ENCODE assay signal across 8 mouse cellular contexts in the genomic region with DNA sequence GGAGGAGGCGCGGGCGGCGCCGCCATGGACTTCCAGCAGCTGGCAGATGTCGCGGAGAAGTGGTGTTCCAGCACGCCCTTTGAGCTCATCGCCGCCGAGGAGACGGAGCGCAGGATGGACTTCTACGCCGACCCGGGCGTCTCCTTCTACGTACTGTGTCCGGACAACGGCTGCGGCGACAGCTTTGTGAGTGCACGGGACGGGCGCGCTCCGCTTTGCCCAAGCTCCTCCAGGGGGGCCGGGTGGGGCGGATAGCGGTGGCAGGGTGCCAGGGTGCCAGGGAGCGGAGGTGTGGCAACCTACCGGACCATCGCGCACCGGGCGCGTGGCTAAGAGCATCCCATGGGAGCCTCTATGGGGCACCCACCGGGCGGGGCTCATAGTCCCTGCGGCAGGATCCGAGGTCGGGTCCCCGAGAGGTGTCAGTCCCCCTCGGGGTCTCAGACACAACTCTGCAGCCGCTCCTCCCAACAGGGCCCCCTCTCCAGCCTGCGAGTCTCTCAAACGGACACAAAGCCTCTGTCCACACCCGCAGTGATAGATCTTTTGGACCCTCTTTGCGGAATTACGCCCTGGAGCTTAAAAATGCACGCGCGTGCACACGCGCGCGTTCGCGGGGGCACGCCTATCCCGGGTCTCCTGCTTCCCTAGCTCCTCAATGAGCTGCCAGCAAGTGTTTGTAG. TPM values are rescaled to one million over a fixed set of nuclear protein-coding genes. Genes with fewer than 3 reads are reported as not detected.
A peak's percentile ranks its signal among the peaks of the same experiment; 100 is the strongest.
DNase-seq lines count a peak whose midpoint lies in the region; ATAC-seq and TF ChIP-seq lines count a peak whose summit lies in the region.

No protein-coding gene starts in this region.

- no peak for TF ChIP-seq EP300 in CH12.LX (IDR thresholded peaks at IDR 0.05; ENCODE audit: low read length)

- H3K4me3 ChIP-seq in heart, embryonic 15.5 days = peak overlapping the region; percentile 94
- H3K4me3 ChIP-seq in CH12.LX (replicated peaks in 1 of 3; ENCODE audit: low read depth in 2 of 3, low read length in 2 of 3, poor library complexity in 1 of 3) = peak overlapping the region; percentile 50 to 89 (median 70)
- peak overlapping the region; percentile 93 for H3K4me3 ChIP-seq in cortical plate, adult 2 months (ENCODE audit: insufficient read depth, low read length)
- peak overlapping the region; percentile 90 for H3K4me3 ChIP-seq in hindbrain, embryonic 15.5 days
- peak overlapping the region; percentile 94 for H3K4me3 ChIP-seq in midbrain, embryonic 13.5 days (replicated peaks)

- in situ Hi-C loops in CH12.LX (cut with MboI; ENCODE audit: low pct_ligation_motif_present, low pct_unique_long_range_greater_than_20kb, low sequenced_read_pairs) = no loop called here

- under 1% methylated on average over 59 of the region's 61 CpGs for WGBS in heart, embryonic 15.5 days
- WGBS in hindbrain, embryonic 15.5 days = under 1% methylated on average over 61 of the region's 61 CpGs
- under 1% methylated on average over 61 of the region's 61 CpGs for WGBS in midbrain, embryonic 13.5 days

- H3K4me2 ChIP-seq in heart, embryonic 15.5 days = peak overlapping the region; percentile 100
- H3K4me2 ChIP-seq in CH12.LX (ENCODE audit: insufficient read depth, low read depth, poor library complexity, severe bottlenecking) = peak overlapping the region; percentile 91
- H3K4me2 ChIP-seq in hindbrain, embryonic 15.5 days = peak overlapping the region; percentile 77
- peak overlapping the region; percentile 73 for H3K4me2 ChIP-seq in midbrain, embryonic 13.5 days (replicated peaks)

- no peak for TF ChIP-seq RAD21 in CH12.LX (IDR thresholded peaks at IDR 0.05; ENCODE audit: low read depth, low read length)

- peaks cover 25% of the 10 kb centered on the region for H3K27me3 ChIP-seq in heart, embryonic 15.5 days
- peaks cover 53% of the 10 kb centered on the region for H3K27me3 ChIP-seq in CH12.LX (replicated peaks)
- H3K27me3 ChIP-seq in hindbrain, embryonic 15.5 days = no peaks in the 10 kb centered on the region
- peaks cover 8% of the 10 kb centered on the region; the same call in 1 of the 2 replicates for H3K27me3 ChIP-seq in midbrain, embryonic 13.5 days

- H3K27ac ChIP-seq in heart, embryonic 15.5 days = peak overlapping the region; percentile 62
- H3K27ac ChIP-seq in CH12.LX (ENCODE audit: insufficient read depth, low read depth) = no peak overlapping the region
- peak overlapping the region; percentile 68; the same call in 1 of the 2 replicates for H3K27ac ChIP-seq in cortical plate, adult 2 months (ENCODE audit: insufficient read depth, low read length)
- H3K27ac ChIP-seq in hindbrain, embryonic 15.5 days (replicated peaks) = peak overlapping the region; percentile 71
- H3K27ac ChIP-seq in midbrain, embryonic 13.5 days = peak overlapping the region; percentile 80

- H3K36me3 ChIP-seq in heart, embryonic 15.5 days = no peaks in the 10 kb centered on the region
- no peaks in the 10 kb centered on the region for H3K36me3 ChIP-seq in CH12.LX (replicated peaks in 1 of 2; ENCODE audit: control insufficient read depth in 1 of 2, insufficient read depth in 1 of 2, low read length in 1 of 2)
- no peaks in the 10 kb centered on the region for H3K36me3 ChIP-seq in hindbrain, embryonic 15.5 days
- 0 out of 2 replicates have a peak, but pooled peaks cover 2% of the 10 kb centered on the region for H3K36me3 ChIP-seq in midbrain, embryonic 13.5 days

- DNase-seq in heart, postnatal 36 days = no peak
- no peak for DNase-seq in CH12.LX (ENCODE audit: extremely low read depth)
- no peak for DNase-seq in urinary bladder, adult 2 months (ENCODE audit: low spot score)
- DNase-seq in B cell, adult 2 months = no peak

- peaks cover 22% of the 10 kb centered on the region for H3K4me1 ChIP-seq in heart, embryonic 15.5 days (replicated peaks)
- H3K4me1 ChIP-seq in CH12.LX (ENCODE audit: control insufficient read depth in 1 of 2, insufficient read depth in 2 of 2) = peaks cover 4 to 12% of the 10 kb centered on the region in 2 experiments
- no peaks in the 10 kb centered on the region for H3K4me1 ChIP-seq in cortical plate, adult 2 months (ENCODE audit: control insufficient read depth, insufficient read depth, low read length)
- H3K4me1 ChIP-seq in hindbrain, embryonic 15.5 days (replicated peaks) = peaks cover 26% of the 10 kb centered on the region
- peaks cover 35% of the 10 kb centered on the region for H3K4me1 ChIP-seq in midbrain, embryonic 13.5 days (replicated peaks)

- peak; percentile 54; the same call in 1 of the 2 replicates for ATAC-seq in heart, embryonic 15.5 days (replicated peaks; ENCODE audit: insufficient number of reproducible peaks, insufficient read depth, low FRiP score, low read depth)
- no peak; the same call in none of the 2 replicates for ATAC-seq in hindbrain, embryonic 15.5 days (ENCODE audit: low FRiP score, low read depth)
- ATAC-seq in midbrain, embryonic 13.5 days = peak; percentile 87

- intact Hi-C loops in heart, postnatal 36 days (cut with DNase I) = loop anchor here (2.0 kb wide), 1 partner anchor 87 kb away; the partner anchor contains the start of gene Plekha8

- no peak for TF ChIP-seq CTCF in CH12.LX (conservative IDR thresholded peaks at IDR 0.05 in 1 of 2, IDR thresholded peaks at IDR 0.05 in 1 of 2; ENCODE audit: low read depth in 2 of 2, low read length in 2 of 2)
- no peak for TF ChIP-seq CTCF in cortical plate, adult 2 months (IDR thresholded peaks at IDR 0.05; ENCODE audit: extremely low read depth, insufficient read depth, low read length)

- H3K9ac ChIP-seq in heart, embryonic 15.5 days = peak overlapping the region; percentile 69
- H3K9ac ChIP-seq in CH12.LX (ENCODE audit: insufficient read depth, low read depth) = peak overlapping the region; percentile 21; the same call in 1 of the 2 replicates
- H3K9ac ChIP-seq in hindbrain, embryonic 15.5 days = peak overlapping the region; percentile 85
- peak overlapping the region; percentile 89 for H3K9ac ChIP-seq in midbrain, embryonic 13.5 days (replicated peaks)

- H3K9me3 ChIP-seq in heart, embryonic 15.5 days (replicated peaks) = no peaks in the 10 kb centered on the region
- no peaks in the 10 kb centered on the region for H3K9me3 ChIP-seq in CH12.LX (replicated peaks; ENCODE audit: low read length)
- H3K9me3 ChIP-seq in hindbrain, embryonic 15.5 days = no peaks in the 10 kb centered on the region
- H3K9me3 ChIP-seq in midbrain, embryonic 13.5 days = no peaks in the 10 kb centered on the region

- H3K79me2 ChIP-seq in CH12.LX (replicated peaks; ENCODE audit: control insufficient read depth, extremely low read depth, insufficient read depth, poor library complexity, severe bottlenecking) = no peaks in the 10 kb centered on the region

- dilution Hi-C loops in CH12.LX (cut with MboI; ENCODE audit: extremely low pct_ligation_motif_present, extremely low pct_unique_long_range_greater_than_20kb, low sequenced_read_pairs) = no loop called here

- no peak for TF ChIP-seq POLR2A in CH12.LX (IDR thresholded peaks at IDR 0.05; ENCODE audit: low read depth, low read length)
- TF ChIP-seq POLR2A in cortical plate, adult 2 months (IDR thresholded peaks at IDR 0.05; ENCODE audit: extremely low read depth, insufficient read depth, low read length) = no peak; the same call in 1 of the 2 replicates

TF ChIP-seq in CH12.LX, 34 proteins besides CTCF, POLR2A, EP300 and RAD21:
- TF ChIP-seq ZC3H11A (IDR thresholded peaks at IDR 0.05; ENCODE audit: low read depth, low read length) = no peak
- peak; percentile 50; the same call in 1 of the 2 replicates for TF ChIP-seq SIN3A (IDR thresholded peaks at IDR 0.05; ENCODE audit: low read length)

RNA-seq across cellular contexts. Expression of gene Mturn, which starts 0.5 kb away (rescaled TPM):
- polyA plus RNA-seq in heart, embryonic 15.5 days (2015; fragmentation: Nextera tagmentation; extraction: Ambion mirVana) = 5.8 and 6.6 TPM in 2 replicates
- 10 to 100 TPM; 15.3 to 15.6 TPM for total RNA-seq in heart, postnatal 36 days (2021)
- 0.08 and 0.25 TPM in 2 replicates for total RNA-seq in CH12.LX (2012; rRNA removed)
- total RNA-seq in CH12.LX (2014; rRNA removed) = 0.20 and 0.23 TPM in 2 replicates
- polyA plus RNA-seq in CH12.LX (2012; ENCODE audit: insufficient read length, low read depth) = 0.06 and 0.22 TPM in 2 replicates
- 51.3 and 57.0 TPM in 2 replicates for polyA plus RNA-seq in cortical plate, adult 2 months (2012; rRNA removed)
- polyA plus RNA-seq in hindbrain, embryonic 15.5 days (2015; fragmentation: Nextera tagmentation; extraction: Ambion mirVana) = 89.1 and 89.7 TPM in 2 replicates
- polyA plus RNA-seq in midbrain, embryonic 13.5 days (2015; fragmentation: Nextera tagmentation; extraction: Ambion mirVana) = 78.4 and 81.2 TPM in 2 replicates
- 18.2 and 22.2 TPM in 2 replicates for polyA plus RNA-seq in urinary bladder, adult 2 months (2012; rRNA removed)

Comparison
In these comparisons a context has a peak if more than half of its experiments do, and no peak if none do; other contexts are left out.
1. H3K9ac ChIP-seq: peak in every context shown above with its lines; median percentile 89 in midbrain, embryonic 13.5 days; 85 in hindbrain, embryonic 15.5 days; 69 in heart, embryonic 15.5 days; 21 in CH12.LX.